ENCODE assay signal across 9 mouse cellular contexts in the genomic region with DNA sequence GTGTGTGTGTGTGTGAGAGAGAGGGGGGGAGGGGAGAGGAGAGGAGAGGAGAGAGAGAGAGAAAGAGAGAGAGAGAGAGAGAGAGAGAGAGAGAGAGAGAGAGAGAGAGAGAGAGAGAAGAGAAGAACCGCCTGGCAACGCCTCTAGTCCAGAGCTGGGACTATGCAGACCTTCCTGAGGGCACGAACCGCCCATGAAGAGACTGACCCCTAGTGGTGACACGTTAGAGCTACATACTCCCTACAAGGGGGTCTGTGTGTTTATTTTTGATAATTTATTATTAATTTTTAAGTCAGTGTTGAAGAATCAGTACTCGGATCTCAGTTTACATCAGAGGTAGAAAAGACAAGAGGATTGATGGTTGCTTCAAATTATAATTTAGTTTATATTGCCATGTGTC.
DNase-seq lines count a peak whose midpoint lies in the region; ATAC-seq and TF ChIP-seq lines count a peak whose summit lies in the region.
"Had no signal": no experiment of that assay in that cellular context is flagged by ENCODE, and none has a peak within 500 bp of the region (broad histone marks: within the 10 kb centered on the region; RNA-seq: fewer than 3 reads in every experiment).

No protein-coding gene starts in this region.

- TF ChIP-seq POLR2A in liver, adult 2 months (IDR thresholded peaks at IDR 0.05; ENCODE audit: extremely low read depth, insufficient read depth, low read length): no peak

- DNase-seq in left cerebral cortex, postnatal 4 days: peak; percentile 69
- DNase-seq in left cerebral cortex, adult 8-10 months (ENCODE audit: low spot score in 2 of 2): no peak
- DNase-seq in adrenal gland, adult (ENCODE audit: inconsistent age in 2 of 2, low spot score in 1 of 2): peak; percentile 39 to 80
- peak; percentile 87 for DNase-seq in embryo, embryonic 10 days (ENCODE audit: low spot score)
- DNase-seq in liver, adult 2 months (ENCODE audit: extremely low read depth, low read depth, low spot score): no peak
- peak; percentile 36 for DNase-seq in neural tube, embryonic 10.5 days (ENCODE audit: extremely low spot score, low spot score)
- no peak for DNase-seq in left cerebral cortex, postnatal 25 days (ENCODE audit: low spot score in 2 of 2)

- H3K27me3 ChIP-seq in hindbrain, embryonic 12.5 days: no peaks in the 10 kb centered on the region
- no peaks in the 10 kb centered on the region for H3K27me3 ChIP-seq in liver, adult 2 months (ENCODE audit: control insufficient read depth, insufficient read depth, low read length)
- H3K27me3 ChIP-seq: embryonic facial prominence, embryonic 13.5 days had no signal

- H3K27ac ChIP-seq in hindbrain, embryonic 12.5 days: no peak overlapping the region
- no peak overlapping the region for H3K27ac ChIP-seq in liver, adult 2 months (replicated peaks; ENCODE audit: insufficient read depth, low read depth, low read length)
- H3K27ac ChIP-seq: embryonic facial prominence, embryonic 13.5 days had no signal

- intact Hi-C loops in left cerebral cortex, postnatal 4 days (cut with DNase I): no loop called here
- intact Hi-C loops in left cerebral cortex, postnatal 25 days (cut with DNase I): loop anchor here (10.0 kb wide), 1 partner anchor 410 kb away; no protein-coding TSS in a partner anchor

- H3K4me1 ChIP-seq in hindbrain, embryonic 12.5 days: no peaks in the 10 kb centered on the region
- H3K4me1 ChIP-seq in liver, adult 2 months (ENCODE audit: control insufficient read depth, insufficient read depth, low read length): no peaks in the 10 kb centered on the region
- H3K4me1 ChIP-seq: embryonic facial prominence, embryonic 13.5 days had no signal

- TF ChIP-seq CTCF in liver, adult 2 months (IDR thresholded peaks at IDR 0.05; ENCODE audit: low read depth, low read length): peak; percentile 74

- peaks cover 28% of the 10 kb centered on the region for H3K36me3 ChIP-seq in hindbrain, embryonic 12.5 days
- peaks cover 24% of the 10 kb centered on the region; the same call in 1 of the 2 replicates for H3K36me3 ChIP-seq in liver, adult 2 months (ENCODE audit: control insufficient read depth, insufficient read depth, low read length)

- H3K9ac ChIP-seq in hindbrain, embryonic 12.5 days: no peak overlapping the region
- H3K9ac ChIP-seq in liver, adult 2 months (ENCODE audit: low read depth, low read length): no peak overlapping the region
- H3K9ac ChIP-seq: embryonic facial prominence, embryonic 13.5 days had no signal

- ATAC-seq in hindbrain, embryonic 12.5 days (ENCODE audit: low FRiP score): peak; percentile 74; the same call in 1 of the 2 replicates

- peaks cover 4% of the 10 kb centered on the region; the same call in 1 of the 2 replicates for H3K9me3 ChIP-seq in hindbrain, embryonic 12.5 days (replicated peaks)

- WGBS in hindbrain, embryonic 12.5 days: 10% methylated on average over 6 of the region's 6 CpGs
- 38% methylated on average over 6 of the region's 6 CpGs for WGBS in liver, adult 2 months

- H3K4me3 ChIP-seq in hindbrain, embryonic 12.5 days: no peak overlapping the region
- no peak overlapping the region for H3K4me3 ChIP-seq in liver, adult 2 months (ENCODE audit: insufficient read depth, low read depth, low read length)
- H3K4me3 ChIP-seq: embryonic facial prominence, embryonic 13.5 days had no signal

- no peak overlapping the region for H3K4me2 ChIP-seq in hindbrain, embryonic 12.5 days (replicated peaks)
- H3K4me2 ChIP-seq: embryonic facial prominence, embryonic 13.5 days had no signal

- H3K79me2 ChIP-seq in liver, adult 2 months (ENCODE audit: control insufficient read depth, insufficient read depth, low read length): no peaks in the 10 kb centered on the region

Comparison
In these comparisons a context has a peak if more than half of its experiments do, and no peak if none do; other contexts are left out.
1. DNase-seq: peak in left cerebral cortex, postnatal 4 days (single experiment), adrenal gland, adult (2 of 2), embryo, embryonic 10 days (single experiment) and neural tube, embryonic 10.5 days (single experiment); none in left cerebral cortex, adult 8-10 months (0 of 2), liver, adult 2 months (single experiment) and left cerebral cortex, postnatal 25 days (0 of 2).